Mouse (Mus musculus) midbrain, embryonic 10.5 days (tissue): ENCODE measurements at regions not wholly inside any gene's neighbourhood (a gene's known extent, or its start where the extent isn't known, plus 50 kb on each side); places are given as distances from the start of the nearest gene placed in this dataset.

Experiments used
- DNase-seq: peaks from one replicate; pipeline ENCODE4 v3.0.0-alpha.2; 2017; ENCODE audit warnings: low spot score
- H3K27ac ChIP-seq: fragments of 300-500 bp; sonication (generic); replicated peaks from 2 replicates; pipeline ENCODE4 v1.5.1; 2016; ENCODE audit warnings: mild to moderate bottlenecking
- H3K27me3 ChIP-seq: fragments of 300-500 bp; sonication (generic); 2 replicates; pipeline ENCODE4 v1.6.1; 2016; ENCODE audit warnings: low read depth, mild to moderate bottlenecking; ENCODE audit not compliant: poor library complexity, severe bottlenecking
- H3K36me3 ChIP-seq: fragments of 300-500 bp; sonication (generic); 2 replicates; pipeline ENCODE4 v1.6.1; 2016; ENCODE audit warnings: mild to moderate bottlenecking, moderate library complexity
- H3K4me1 ChIP-seq: fragments of 300-500 bp; sonication (generic); 2 replicates; pipeline ENCODE4 v1.6.1; 2016
- H3K4me3 ChIP-seq: fragments of 300-500 bp; sonication (generic); 2 replicates; pipeline ENCODE4 v1.5.1; 2016; ENCODE audit warnings: mild to moderate bottlenecking, moderate library complexity
- H3K9me3 ChIP-seq: fragments of 300-500 bp; sonication (generic); replicated peaks from 2 replicates; pipeline ENCODE4 v1.6.1; 2016; ENCODE audit warnings: mild to moderate bottlenecking
- WGBS: fragments of 180-500 bp; shearing (Covaris S2); methylation state at CpG from one replicate; pipeline ENCODE4 v1.1.7; 2016; 5-methylcytosine and 5-hydroxymethylcytosine counted together

DNA sequence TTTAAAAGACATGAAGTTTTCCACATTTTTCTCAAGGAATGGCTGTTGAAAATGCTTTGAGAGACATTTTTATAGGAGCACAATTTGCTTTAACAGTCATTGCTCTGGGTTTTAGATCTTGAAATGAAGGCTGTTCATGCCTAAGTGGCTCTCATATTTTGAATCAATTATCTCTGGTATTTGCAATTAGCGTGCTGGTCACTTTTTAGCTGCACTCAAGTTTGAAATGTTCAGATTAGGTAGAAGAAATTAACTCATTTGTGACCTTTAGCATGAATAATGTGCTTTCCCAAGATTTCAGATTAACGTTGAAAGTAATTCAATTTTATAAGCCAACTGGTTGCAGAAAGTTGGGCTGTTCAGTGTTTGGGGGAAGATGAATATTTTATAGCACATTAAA lies 773.9 kb downstream of the D3Ertd751e start:
- Histone ChIP-seq H3K27me3 (no peaks in the 10 kb centered on the region), H3K27ac (no peak overlapping the region), H3K9me3 (no peaks in the 10 kb centered on the region), H3K4me3 (no peak overlapping the region), H3K36me3 (no peaks in the 10 kb centered on the region), H3K4me1 (no peaks in the 10 kb centered on the region)
- DNase-seq, result no peak
- WGBS, result 75% methylated on average over 2 of the region's 2 CpGs

DNA sequence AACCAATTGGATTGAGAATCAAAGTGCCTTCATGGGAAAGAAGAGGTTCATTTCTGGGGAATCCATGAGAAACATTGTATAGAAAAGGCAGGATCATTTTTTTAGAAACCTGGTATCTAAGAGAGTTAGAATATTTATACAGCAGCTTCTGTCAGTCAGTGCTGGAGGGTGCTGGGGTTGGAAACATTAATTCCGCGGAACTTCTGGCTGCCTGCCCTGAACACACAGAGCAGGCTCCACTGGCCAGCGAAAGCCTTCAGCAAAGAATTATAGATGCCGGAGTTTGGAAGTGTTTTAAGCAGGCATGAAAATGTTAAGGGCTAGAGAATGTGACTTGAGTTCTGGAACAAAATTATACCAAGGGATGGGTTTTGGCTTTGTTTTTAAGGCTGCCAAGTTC lies 789.0 kb downstream of the D3Ertd751e start:
- DNase-seq, result no peak
- no peaks in the 10 kb centered on the region for H3K9me3 ChIP-seq
- no peaks in the 10 kb centered on the region for H3K27me3 ChIP-seq
- H3K27ac ChIP-seq, result no peak overlapping the region
- 91% methylated on average over 4 of the region's 4 CpGs for WGBS
- no peaks in the 10 kb centered on the region for H3K4me1 ChIP-seq
- H3K4me3 ChIP-seq, result no peak overlapping the region
- H3K36me3 ChIP-seq, result no peaks in the 10 kb centered on the region

DNA sequence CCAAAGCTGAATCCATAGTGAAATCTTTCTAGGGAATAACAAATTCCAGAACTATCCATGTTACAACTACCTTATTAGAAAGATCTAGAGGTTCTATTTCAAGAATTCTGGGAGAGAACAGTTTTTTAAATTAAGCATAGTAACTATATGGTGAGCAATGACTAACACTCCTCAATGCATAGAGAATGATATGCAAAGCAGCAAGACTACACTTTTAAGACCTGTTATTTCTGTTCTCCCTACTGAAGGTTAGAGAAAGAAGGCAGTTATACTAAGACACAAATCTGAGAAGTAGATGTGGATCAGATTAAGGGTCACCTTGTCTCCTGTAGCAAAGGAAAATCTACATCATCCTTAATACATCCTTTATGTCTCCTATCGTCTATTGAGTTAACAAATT lies 824.3 kb downstream of the D3Ertd751e start:
- H3K9me3 ChIP-seq, result no peaks in the 10 kb centered on the region

DNA sequence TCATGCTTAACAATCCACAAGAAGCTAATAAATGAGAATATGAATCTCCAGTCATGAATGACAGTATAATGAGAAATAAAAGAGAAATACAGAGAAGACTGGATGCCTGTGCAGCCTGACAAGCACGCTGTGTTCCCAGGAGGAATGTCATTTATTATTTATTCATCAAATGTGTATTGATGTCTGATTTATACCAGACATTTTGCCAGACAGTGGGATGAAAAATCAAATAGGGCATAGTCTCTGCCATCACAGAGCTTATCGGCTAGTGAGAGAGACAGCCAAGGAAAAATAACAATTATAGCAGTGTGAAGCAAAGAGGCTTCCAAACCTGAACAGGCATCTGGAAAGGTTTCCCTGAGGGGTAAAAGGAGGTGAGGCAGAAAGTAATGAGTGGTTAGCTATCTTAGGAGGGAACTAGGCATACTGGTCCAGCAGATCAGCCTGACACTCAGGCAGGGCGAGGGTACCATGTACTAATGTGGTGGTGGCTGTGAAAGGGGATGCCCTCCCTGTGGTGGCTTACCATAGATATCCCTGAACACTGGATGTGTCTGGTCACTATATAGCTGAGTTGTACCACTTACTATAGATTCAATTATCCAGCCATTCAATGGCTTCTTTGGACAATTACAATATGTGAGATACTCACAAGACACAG lies 828.1 kb downstream of the D3Ertd751e start:
- Histone ChIP-seq H3K27me3 (no peaks in the 10 kb centered on the region), H3K4me3 (no peak overlapping the region), H3K36me3 (no peaks in the 10 kb centered on the region), H3K9me3 (no peaks in the 10 kb centered on the region), H3K4me1 (peaks cover 20% of the 10 kb centered on the region), H3K27ac (no peak overlapping the region)
- 87% methylated on average over 3 of the region's 3 CpGs for WGBS
- DNase-seq, result no peak

More for the DNA sequence above, 824.3 kb downstream of the D3Ertd751e start:
- DNase-seq, result no peak
- no peaks in the 10 kb centered on the region for H3K27me3 ChIP-seq
- H3K27ac ChIP-seq, result no peak overlapping the region
- H3K36me3 ChIP-seq, result no peaks in the 10 kb centered on the region
- WGBS, result 86% methylated on average over 1 of the region's 1 CpGs
- H3K4me1 ChIP-seq, result no peaks in the 10 kb centered on the region
- no peak overlapping the region for H3K4me3 ChIP-seq

DNA sequence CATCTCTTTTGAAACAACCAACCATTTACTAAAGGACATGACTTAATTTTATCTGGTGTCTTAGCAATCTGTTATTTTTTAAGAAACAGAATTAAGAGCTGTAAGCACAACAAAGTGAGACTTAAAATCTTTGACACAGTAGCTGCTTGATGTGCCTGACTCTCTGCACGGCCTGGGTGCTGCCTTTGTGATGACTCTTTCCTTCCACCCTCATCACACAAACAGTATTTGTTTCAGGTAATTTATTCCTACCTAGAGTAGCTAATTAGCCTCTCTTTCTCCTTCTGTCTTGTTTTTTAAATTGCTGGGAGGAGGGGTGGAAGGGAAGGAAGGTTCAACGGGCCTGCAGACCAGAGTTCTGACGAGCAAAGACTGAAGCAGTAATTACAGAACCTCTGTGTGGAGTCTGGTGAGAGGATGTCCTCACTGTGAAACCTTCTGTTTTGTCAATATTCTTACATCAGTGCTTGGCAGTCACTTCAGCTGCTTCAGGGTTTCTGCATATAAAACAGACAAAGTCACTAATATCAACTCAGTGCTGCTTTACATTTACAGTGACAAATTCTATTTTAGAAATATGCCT lies 829.6 kb downstream of the D3Ertd751e start:
- no peaks in the 10 kb centered on the region for H3K36me3 ChIP-seq
- no peak for DNase-seq
- H3K9me3 ChIP-seq, result no peaks in the 10 kb centered on the region
- peaks cover 20% of the 10 kb centered on the region for H3K4me1 ChIP-seq
- WGBS, result 42% methylated on average over 3 of the region's 3 CpGs
- H3K27me3 ChIP-seq, result no peaks in the 10 kb centered on the region
- peak overlapping the region; percentile 59; the same call in 1 of the 2 replicates for H3K27ac ChIP-seq
- no peak overlapping the region for H3K4me3 ChIP-seq

DNA sequence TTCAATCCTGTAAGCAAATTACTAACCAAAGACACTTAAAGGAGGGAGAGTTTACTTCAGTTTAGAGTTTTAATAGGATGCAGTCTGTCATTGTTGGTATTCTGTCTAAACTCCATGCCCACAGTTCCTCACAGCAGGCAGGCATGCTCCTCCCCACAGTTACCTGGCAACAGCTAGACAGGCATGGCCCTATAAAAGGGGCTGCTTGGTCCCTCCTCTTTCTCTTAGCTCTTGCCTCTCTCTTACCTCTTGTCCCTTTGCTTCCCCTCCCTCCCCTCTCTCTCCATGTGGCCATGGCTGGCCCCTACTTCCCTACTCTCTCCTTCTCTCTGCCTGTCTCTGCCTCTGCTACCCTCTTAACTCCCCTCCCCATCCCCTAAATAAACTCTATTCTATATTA lies 830.7 kb downstream of the D3Ertd751e start:
- H3K4me3 ChIP-seq, result no peak overlapping the region
- no peaks in the 10 kb centered on the region for H3K9me3 ChIP-seq
- H3K4me1 ChIP-seq, result peaks cover 20% of the 10 kb centered on the region
- H3K27me3 ChIP-seq, result no peaks in the 10 kb centered on the region
- H3K27ac ChIP-seq, result 0 out of 2 replicates have a peak overlapping the region, but pooled peaks have one; percentile 17
- H3K36me3 ChIP-seq, result no peaks in the 10 kb centered on the region
- DNase-seq, result peak; percentile 69

DNA sequence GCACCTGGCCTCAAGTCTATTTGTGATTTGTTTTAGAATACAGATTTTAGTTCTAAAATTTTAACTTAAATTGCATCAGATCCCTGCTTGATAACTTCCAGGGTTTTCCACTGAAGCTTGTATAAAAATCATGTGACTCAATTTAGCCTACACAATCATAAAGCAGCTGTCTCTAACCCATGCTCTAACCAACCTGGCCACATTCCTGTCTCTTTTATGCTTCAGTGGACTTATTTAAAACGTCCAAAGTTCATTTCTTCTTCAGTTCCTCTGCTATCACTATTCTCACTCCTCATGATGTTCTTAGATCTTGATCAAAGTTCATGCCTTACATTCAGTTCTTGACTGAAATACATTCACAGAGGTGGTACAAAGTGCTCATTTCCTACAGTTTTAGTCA lies 839.9 kb downstream of the D3Ertd751e start:
- H3K27me3 ChIP-seq, result no peaks in the 10 kb centered on the region
- WGBS, result 40% methylated on average over 1 of the region's 1 CpGs
- no peaks in the 10 kb centered on the region for H3K36me3 ChIP-seq
- no peaks in the 10 kb centered on the region for H3K4me1 ChIP-seq
- no peak overlapping the region for H3K4me3 ChIP-seq
- H3K27ac ChIP-seq, result no peak overlapping the region
- no peak for DNase-seq
- no peaks in the 10 kb centered on the region for H3K9me3 ChIP-seq

DNA sequence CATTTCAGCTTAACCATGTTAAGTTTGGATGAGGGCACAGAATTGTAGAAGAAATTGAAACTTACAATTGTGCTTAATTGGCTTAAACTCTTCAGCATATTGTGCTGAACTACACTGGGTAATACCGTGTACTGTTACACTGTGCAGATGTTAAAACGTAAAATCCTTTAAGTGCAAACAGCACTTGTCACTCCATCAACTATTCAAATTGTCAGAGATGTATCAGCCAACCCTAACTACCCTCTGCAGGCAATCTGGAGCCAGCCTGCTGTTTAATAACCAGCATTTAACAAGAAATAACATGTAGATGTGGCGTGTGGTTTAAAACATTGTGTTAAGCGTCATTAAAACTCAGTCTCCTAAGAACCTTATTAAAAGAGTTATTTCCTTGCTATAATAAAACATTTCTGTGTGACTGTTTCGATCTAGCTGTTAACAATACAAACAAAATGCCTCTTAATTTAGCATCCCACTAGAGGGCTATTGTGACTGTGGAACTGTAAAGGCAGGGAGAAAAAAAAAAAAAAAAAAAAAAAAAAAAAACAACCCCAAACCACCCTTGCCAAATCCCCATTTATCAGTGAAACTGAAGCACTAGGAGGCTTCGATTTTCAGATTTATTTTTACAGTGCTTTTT lies 845.0 kb downstream of the D3Ertd751e start:
- Histone ChIP-seq H3K4me3 (no peak overlapping the region), H3K27me3 (no peaks in the 10 kb centered on the region), H3K36me3 (no peaks in the 10 kb centered on the region), H3K9me3 (no peaks in the 10 kb centered on the region), H3K4me1 (no peaks in the 10 kb centered on the region), H3K27ac (no peak overlapping the region)
- 76% methylated on average over 6 of the region's 6 CpGs for WGBS
- DNase-seq, result no peak

DNA sequence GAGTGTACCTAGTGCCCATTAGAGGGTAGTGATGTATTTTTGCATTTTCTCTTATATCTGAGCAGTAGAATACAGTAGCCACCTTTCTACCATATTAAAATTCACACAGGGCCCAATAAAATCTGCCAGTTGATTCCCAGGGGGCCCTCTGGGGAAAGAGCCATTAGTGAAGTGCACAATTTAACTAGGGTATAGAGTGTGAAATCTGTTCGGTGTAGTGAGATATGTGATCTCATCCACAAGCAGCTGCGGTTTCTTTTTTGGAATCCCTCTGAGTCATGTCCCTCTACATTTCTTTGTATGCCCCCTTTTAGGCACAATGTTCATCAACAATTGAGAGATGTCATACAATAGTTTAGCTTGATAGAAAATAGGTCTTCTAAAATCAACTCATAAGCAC lies 847.1 kb downstream of the D3Ertd751e start:
- Histone ChIP-seq H3K36me3 (no peaks in the 10 kb centered on the region), H3K4me1 (no peaks in the 10 kb centered on the region), H3K27ac (no peak overlapping the region), H3K9me3 (no peaks in the 10 kb centered on the region), H3K27me3 (no peaks in the 10 kb centered on the region), H3K4me3 (no peak overlapping the region)
- DNase-seq, result no peak
- 94% methylated on average over 2 of the region's 2 CpGs for WGBS

DNA sequence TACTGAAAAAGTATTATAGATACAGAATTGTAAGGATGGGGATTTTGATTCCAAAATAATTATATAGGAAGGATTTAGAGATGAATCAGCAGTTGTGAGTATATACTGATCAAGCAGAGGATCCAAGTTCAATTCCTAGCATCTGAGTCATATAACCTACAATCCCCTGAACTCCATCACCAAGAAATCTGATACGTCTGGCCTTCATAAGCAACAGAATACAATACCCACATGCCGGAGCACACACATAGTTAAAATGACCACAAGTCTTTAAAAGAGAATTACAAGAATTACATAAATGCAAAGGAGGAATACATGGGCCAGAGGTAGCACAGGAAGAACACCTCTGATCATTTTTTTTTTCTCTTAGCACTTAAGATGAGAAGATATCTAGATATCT lies 847.7 kb downstream of the D3Ertd751e start:
- WGBS, result 90% methylated on average over 2 of the region's 2 CpGs

DNA sequence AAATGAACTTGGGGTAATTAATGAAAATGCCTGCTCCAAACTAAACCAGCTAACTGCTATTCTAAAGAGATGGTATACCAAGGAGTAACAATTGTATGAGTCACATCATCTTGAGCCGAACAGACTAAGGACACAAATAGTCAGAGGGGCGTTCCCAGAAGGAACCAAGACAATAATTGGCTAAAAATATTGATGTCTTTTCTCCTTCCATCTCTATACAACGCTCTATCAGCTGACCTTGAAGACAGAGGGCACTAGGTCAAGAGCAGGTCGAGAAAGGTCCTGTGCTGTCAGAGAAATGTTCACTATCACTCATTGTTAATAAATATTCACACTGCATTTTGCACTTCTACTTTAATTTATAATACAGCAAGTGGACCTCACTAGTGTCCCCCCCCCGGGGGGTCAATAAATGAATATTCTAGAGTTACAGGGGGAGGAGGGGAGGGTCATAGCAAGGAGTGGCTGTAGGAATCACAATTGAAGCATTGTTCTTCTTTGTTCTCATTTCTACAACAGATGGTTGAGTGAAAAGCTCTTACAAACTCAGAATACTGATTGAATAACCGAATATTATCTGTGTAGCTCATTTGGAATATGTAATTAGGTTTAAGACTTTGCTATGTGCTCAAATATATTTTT lies 851.5 kb downstream of the D3Ertd751e start:
- Histone ChIP-seq H3K36me3 (no peaks in the 10 kb centered on the region), H3K4me3 (no peak overlapping the region), H3K27ac (no peak overlapping the region), H3K4me1 (no peaks in the 10 kb centered on the region), H3K27me3 (no peaks in the 10 kb centered on the region), H3K9me3 (no peaks in the 10 kb centered on the region)
- WGBS, result 81% methylated on average over 6 of the region's 6 CpGs
- no peak for DNase-seq

More for the DNA sequence above, 847.7 kb downstream of the D3Ertd751e start:
- Histone ChIP-seq H3K36me3 (no peaks in the 10 kb centered on the region), H3K4me1 (no peaks in the 10 kb centered on the region), H3K27ac (no peak overlapping the region), H3K27me3 (no peaks in the 10 kb centered on the region), H3K4me3 (no peak overlapping the region), H3K9me3 (no peaks in the 10 kb centered on the region)
- DNase-seq, result no peak

DNA sequence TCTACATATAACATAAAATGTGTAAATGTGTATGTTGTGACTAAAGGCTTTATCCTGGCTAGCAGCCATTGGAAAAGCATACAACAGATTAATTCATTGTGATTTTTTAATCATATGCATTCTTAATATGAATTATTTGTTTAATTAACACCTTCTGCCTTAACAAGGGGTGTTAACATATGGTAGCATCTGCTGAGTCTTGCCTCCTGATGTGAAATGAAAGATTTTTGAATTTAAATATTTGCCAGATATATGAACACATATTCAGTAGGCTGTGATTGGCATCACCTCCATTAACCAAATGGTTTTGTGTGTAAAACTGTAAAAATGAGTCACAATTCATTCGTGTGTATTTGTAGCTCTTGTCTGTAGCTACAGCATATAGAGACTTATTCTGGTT lies 854.3 kb downstream of the D3Ertd751e start:
- Histone ChIP-seq H3K27ac (no peak overlapping the region), H3K4me3 (no peak overlapping the region), H3K27me3 (no peaks in the 10 kb centered on the region), H3K36me3 (no peaks in the 10 kb centered on the region), H3K4me1 (no peaks in the 10 kb centered on the region), H3K9me3 (no peaks in the 10 kb centered on the region)
- 86% methylated on average over 1 of the region's 1 CpGs for WGBS
- DNase-seq, result no peak
